Mouse (Mus musculus) NIH3T3 (cell line): ENCODE measurements around the gene Morf4l1.

ENCODE experiments used
- DNase-seq: peaks from one replicate; pipeline ENCODE4 v3.0.0-alpha.2; 2012; ENCODE audit warnings: low read depth

The Morf4l1 gene

GRCm38 (mm10) chr9:90114567-90115307, at the start of gene Morf4l1:
TSS of gene Morf4l1 (minus strand) at chr9:90114774.
- DNase-seq = peak; percentile 97

- DNase-seq = peak; percentile 60
Observed at GRCm38 (mm10) chr9:90163749-90164095, 49.1 kb upstream of the Morf4l1 start.

- peak; percentile 55 for DNase-seq
Observed at GRCm38 (mm10) chr9:90162926-90163748, 48.6 kb upstream of the Morf4l1 start, which contains the start of gene Adamts7. TSS of gene Adamts7 (plus strand) at chr9:90163069.

DNA sequence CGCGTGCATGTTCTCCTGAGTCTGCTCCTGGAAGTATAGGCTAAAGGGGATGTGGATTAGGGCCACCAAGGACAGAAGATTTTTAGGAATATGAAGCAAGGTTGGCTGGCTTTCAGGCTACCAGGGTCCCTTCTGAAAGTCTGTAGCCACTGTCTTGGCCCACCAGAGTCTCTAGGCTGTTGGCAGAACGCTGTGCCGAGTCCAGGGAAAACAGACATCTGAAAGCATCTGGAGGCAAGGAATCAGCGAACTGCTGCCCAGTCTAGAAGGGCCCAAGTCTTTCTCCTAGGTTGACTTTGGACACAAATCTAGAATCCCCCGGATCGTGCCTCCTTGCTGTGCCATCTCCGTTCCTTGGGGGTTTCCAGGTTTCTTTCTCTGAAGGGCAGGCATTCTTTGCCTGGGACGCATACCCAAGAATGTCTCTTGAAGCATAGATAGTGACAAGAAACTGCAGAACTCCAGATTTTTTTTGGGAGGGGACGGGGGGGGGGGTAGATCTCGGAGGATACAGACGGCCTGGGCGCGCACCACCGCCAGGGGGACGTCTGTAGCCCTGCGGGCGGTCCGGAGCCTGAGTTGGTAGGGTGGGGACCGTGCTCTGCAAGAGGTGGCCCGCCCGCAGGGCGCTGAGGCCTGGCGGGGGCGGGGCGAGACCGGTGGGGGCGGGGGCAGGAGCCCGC, 47.8 kb upstream of the Morf4l1 start:
- DNase-seq = peak; percentile 87

GRCm38 (mm10) chr9:90146869-90147268, 32.3 kb upstream of the Morf4l1 start:
- no peak for DNase-seq

DNA sequence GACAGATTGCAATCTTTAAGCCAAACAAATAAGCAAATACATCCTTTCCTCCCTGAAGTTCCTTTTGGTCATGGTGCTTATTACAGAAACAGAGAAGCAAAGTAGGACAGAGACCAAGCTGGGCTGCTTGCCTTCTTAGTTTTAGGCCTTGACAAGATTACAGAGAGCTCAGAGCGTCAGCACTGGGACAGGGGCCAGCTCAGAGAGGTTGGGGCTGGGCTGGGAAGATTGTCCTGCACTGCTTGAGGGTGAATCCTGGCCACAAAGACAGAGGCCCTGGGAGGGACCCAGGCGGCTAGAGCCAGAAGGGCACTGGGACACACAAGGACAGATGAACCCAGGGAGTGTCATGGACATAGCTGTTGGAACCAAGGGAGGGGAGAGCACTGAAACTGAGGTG, 31.2 kb upstream of the Morf4l1 start:
- peak; percentile 53 for DNase-seq

- DNase-seq = no peak
Observed at GRCm38 (mm10) chr9:90136678-90136965, 22.0 kb upstream of the Morf4l1 start.

DNA sequence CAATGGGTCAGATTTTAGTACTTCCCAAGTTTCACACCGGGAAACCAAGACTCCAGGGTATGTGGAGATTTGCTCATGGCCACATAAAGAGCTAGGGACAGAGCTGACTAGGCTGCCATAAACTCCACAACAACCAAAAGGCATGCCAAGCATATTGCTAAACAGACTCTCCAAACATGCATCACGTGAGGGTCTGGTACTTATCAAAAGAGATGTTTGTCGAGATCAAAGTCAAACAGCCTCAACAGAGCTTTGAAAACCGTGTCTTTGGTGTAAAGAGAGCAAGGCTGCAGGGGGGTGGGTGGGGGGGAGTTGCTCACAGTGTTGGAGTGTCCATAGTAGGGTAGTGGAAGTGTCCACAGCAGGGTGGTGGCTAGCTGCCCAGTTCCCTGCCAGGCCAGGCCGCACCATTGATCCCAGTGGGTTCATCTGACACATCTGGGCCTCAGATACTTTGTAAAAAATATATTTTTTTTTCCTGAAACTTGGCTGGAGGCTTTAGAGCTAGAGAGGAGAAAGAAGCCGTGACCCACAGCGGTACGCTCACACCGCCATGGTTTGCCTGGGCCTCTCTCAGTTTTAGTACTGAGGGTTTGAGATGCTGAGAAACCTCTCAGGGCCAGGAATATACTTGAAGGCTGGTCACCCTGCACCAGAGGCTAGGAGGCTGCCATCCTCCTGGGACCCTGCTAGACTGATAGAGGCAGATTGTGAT, 21.5 kb upstream of the Morf4l1 start:
- peak; percentile 6 for DNase-seq

- no peak for DNase-seq
Observed at GRCm38 (mm10) chr9:90135466-90135865, 20.9 kb upstream of the Morf4l1 start.

GRCm38 (mm10) chr9:90133562-90134355, 19.2 kb upstream of the Morf4l1 start:
- no peak for DNase-seq

DNA sequence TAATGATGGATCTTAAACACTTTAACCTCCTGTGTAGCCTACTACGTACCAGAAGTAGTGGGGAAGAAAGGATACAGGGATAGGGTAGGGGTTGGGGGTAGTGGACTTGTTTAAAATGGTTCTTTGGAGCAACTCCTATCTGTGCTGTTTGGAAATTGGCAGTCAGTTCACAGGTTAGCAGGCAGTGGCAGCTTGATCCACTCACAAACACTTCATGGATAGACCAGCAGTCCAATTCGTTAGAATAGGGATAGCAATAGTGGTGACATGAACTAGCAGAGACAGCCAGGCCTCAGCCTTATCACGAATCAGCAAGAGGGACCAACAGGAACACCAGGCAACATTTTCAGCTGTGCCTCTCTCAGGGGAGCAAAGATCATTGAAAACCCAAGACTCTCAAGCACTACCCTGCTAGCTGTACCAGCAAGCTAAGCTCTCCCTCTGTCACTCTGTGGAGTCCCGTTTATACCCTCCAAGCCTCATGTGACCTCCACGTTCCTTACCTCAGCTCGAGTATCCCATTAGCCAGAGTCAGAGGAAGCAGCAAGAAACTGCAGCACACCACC, 14.1 kb upstream of the Morf4l1 start:
- no peak for DNase-seq

DNA sequence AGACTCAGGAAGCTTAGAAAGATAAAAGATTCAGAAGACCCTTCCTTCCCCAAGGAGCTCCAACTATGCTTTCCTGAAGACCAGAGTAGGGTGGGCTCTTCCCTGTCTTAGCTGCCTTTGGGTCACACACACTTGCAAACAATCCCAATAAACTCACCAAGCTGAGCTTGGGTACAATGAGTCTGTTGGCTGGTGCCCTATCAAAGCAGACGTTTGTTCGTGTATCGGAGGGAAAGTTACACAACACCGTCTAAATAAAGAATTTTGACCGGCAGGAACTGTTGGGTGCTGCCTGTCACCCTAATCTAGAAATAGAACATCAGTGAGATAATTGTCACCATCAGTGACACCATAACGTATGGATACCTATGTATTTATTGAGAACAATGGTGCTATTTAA, 12.6 kb upstream of the Morf4l1 start:
- DNase-seq = no peak

GRCm38 (mm10) chr9:90126260-90127010, 11.9 kb upstream of the Morf4l1 start:
- DNase-seq = peak; percentile 74

- DNase-seq = no peak
Observed at GRCm38 (mm10) chr9:90125416-90126099, 11.0 kb upstream of the Morf4l1 start.

- no peak for DNase-seq
Observed at GRCm38 (mm10) chr9:90124873-90125245, 10.3 kb upstream of the Morf4l1 start.

- no peak for DNase-seq
Observed at GRCm38 (mm10) chr9:90124156-90124872, 9.7 kb upstream of the Morf4l1 start.

GRCm38 (mm10) chr9:90122246-90122740, 7.7 kb upstream of the Morf4l1 start:
- DNase-seq = no peak

GRCm38 (mm10) chr9:90117234-90117633, 2.7 kb upstream of the Morf4l1 start:
- DNase-seq = no peak

DNA sequence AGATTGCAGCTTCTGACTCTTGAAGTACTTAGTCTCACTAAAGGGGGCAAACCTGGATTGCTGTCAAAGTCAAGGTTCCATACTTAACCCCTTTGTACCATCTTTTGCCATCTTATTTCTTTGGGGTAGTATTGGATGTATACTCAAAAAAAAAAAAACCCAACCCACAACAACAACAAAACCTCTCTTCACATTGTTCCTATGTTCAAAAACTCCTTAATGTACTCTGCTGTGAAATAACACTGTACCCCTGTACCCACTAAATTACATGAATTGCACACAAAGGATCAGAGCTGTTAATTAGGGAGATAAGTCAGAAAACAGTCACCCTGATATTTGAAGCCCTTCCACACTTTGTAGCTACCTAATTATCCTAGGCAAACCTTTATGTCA, 730 bp upstream of the Morf4l1 start:
- no peak for DNase-seq
